In the genomic region with DNA sequence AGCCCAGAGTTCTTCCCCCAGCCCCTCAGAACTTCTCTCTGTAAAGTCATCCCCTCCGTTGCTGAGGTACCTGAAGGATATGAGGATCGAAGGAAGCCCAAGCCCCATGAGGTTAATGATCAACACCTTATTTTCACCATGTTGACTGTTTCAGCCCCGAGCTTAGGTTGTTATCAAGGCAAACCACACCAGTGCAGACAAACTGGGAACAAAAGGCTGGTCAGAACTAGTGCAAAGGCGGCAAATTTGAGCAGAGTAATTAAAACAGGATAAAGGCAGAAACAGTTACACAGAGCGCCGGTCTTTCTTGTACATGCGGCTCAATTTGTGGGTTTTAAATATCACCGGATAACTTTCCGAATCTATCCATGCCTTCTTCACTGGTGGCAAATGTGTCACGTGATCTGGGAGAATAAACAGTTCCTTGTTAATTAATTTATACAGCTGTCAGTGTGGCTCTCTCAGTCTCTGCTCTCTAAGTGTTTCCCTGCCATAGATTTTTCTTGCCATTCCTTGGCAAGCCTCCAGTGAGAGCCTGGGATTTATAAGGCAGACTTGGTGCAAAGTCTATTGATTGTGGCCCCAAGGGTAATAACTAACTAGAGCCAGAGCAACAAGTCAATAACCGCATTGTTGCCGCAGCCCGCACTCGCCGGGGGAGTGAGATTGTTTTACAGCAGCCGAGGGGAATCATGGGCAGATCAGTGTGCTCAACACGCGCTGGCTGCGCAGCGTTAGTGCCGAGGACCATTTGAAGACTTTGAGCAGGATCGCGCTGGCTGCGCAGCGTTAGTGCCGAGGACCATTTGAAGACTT, we compare ENCODE assay signal across 8 mouse cellular contexts.
DNase-seq lines count a peak whose midpoint lies in the region; ATAC-seq and TF ChIP-seq lines count a peak whose summit lies in the region.

No protein-coding gene starts in this region.

- H3K4me2 ChIP-seq in lung, embryonic 14.5 days = peak overlapping the region; percentile 47
- H3K4me2 ChIP-seq in kidney, embryonic 15.5 days = peak overlapping the region; percentile 48
- no peak overlapping the region for H3K4me2 ChIP-seq in midbrain, embryonic 12.5 days (replicated peaks)

- ATAC-seq in lung, embryonic 14.5 days (ENCODE audit: insufficient read depth) = peak; percentile 72
- ATAC-seq in kidney, embryonic 15.5 days (replicated peaks; ENCODE audit: low FRiP score) = peak; percentile 61
- peak; percentile 59 for ATAC-seq in midbrain, embryonic 12.5 days (ENCODE audit: low FRiP score, low read depth)

- no peak overlapping the region for H3K4me3 ChIP-seq in lung, embryonic 14.5 days (ENCODE audit: low read depth, low read length)
- H3K4me3 ChIP-seq in lung, adult 2 months (replicated peaks; ENCODE audit: extremely low read depth, low read depth, low read length) = no peak overlapping the region
- H3K4me3 ChIP-seq in forebrain, embryonic 10.5 days = no peak overlapping the region
- peak overlapping the region; percentile 17; the same call in 1 of the 2 replicates for H3K4me3 ChIP-seq in kidney, embryonic 15.5 days (replicated peaks)
- H3K4me3 ChIP-seq in midbrain, embryonic 12.5 days = no peak overlapping the region

- TF ChIP-seq POLR2A in lung, adult 2 months (IDR thresholded peaks at IDR 0.05; ENCODE audit: borderline replicate concordance, extremely low read depth, low read depth, low read length) = no peak

- intact Hi-C loops in gastrocnemius, postnatal 14 days (cut with DNase I; ENCODE audit: low total_unique reads) = no loop called here

- H3K27me3 ChIP-seq in lung, embryonic 14.5 days (ENCODE audit: insufficient read depth, low read length) = no peaks in the 10 kb centered on the region
- peaks cover 57% of the 10 kb centered on the region for H3K27me3 ChIP-seq in forebrain, embryonic 10.5 days (ENCODE audit: poor library complexity, severe bottlenecking)
- H3K27me3 ChIP-seq in kidney, embryonic 15.5 days = peaks cover 8% of the 10 kb centered on the region; the same call in 1 of the 2 replicates
- peaks cover 31% of the 10 kb centered on the region for H3K27me3 ChIP-seq in midbrain, embryonic 12.5 days

- DNase-seq in lung, embryonic 14.5 days = peak; percentile 79
- no peak for DNase-seq in lung, adult 2 months
- no peak for DNase-seq in forebrain, embryonic 10.5 days (ENCODE audit: extremely low spot score, low spot score)
- no peak for DNase-seq in thymus, adult 18-20 months
- no peak for DNase-seq in thymus, postnatal 14 days
- DNase-seq in gastrocnemius, postnatal 14 days = no peak

- no peaks in the 10 kb centered on the region for H3K9me3 ChIP-seq in lung, embryonic 14.5 days (ENCODE audit: low read depth, low read length)
- H3K9me3 ChIP-seq in forebrain, embryonic 10.5 days = no peaks in the 10 kb centered on the region; the same call in 1 of the 2 replicates
- H3K9me3 ChIP-seq in kidney, embryonic 15.5 days (replicated peaks) = no peaks in the 10 kb centered on the region
- no peaks in the 10 kb centered on the region for H3K9me3 ChIP-seq in midbrain, embryonic 12.5 days

- TF ChIP-seq CTCF in lung, embryonic 14.5 days (IDR thresholded peaks at IDR 0.05; ENCODE audit: low read depth) = no peak
- no peak for TF ChIP-seq CTCF in lung, adult 2 months (IDR thresholded peaks at IDR 0.05; ENCODE audit: insufficient read depth, low read length)

- 31% methylated on average over 26 of the region's 26 CpGs for WGBS in lung, embryonic 14.5 days
- WGBS in lung, adult 2 months = 63% methylated on average over 26 of the region's 26 CpGs
- 67% methylated on average over 26 of the region's 26 CpGs for WGBS in forebrain, embryonic 10.5 days
- 18% methylated on average over 26 of the region's 26 CpGs for WGBS in kidney, embryonic 15.5 days
- 65% methylated on average over 26 of the region's 26 CpGs for WGBS in midbrain, embryonic 12.5 days

- peaks cover 40% of the 10 kb centered on the region for H3K4me1 ChIP-seq in lung, embryonic 14.5 days (ENCODE audit: insufficient read depth)
- no peaks in the 10 kb centered on the region for H3K4me1 ChIP-seq in lung, adult 2 months (ENCODE audit: control insufficient read depth, insufficient read depth, low read length)
- H3K4me1 ChIP-seq in forebrain, embryonic 10.5 days = peaks cover 63% of the 10 kb centered on the region
- peaks cover 48% of the 10 kb centered on the region for H3K4me1 ChIP-seq in kidney, embryonic 15.5 days
- H3K4me1 ChIP-seq in midbrain, embryonic 12.5 days = peaks cover 33% of the 10 kb centered on the region

- H3K9ac ChIP-seq in lung, embryonic 14.5 days = no peak overlapping the region
- H3K9ac ChIP-seq in kidney, embryonic 15.5 days = 0 out of 2 replicates have a peak overlapping the region, but pooled peaks have one; percentile 15
- H3K9ac ChIP-seq in midbrain, embryonic 12.5 days (replicated peaks) = no peak overlapping the region

- H3K36me3 ChIP-seq in lung, embryonic 14.5 days (ENCODE audit: insufficient read depth) = no peaks in the 10 kb centered on the region
- no peaks in the 10 kb centered on the region for H3K36me3 ChIP-seq in forebrain, embryonic 10.5 days (replicated peaks)
- H3K36me3 ChIP-seq in kidney, embryonic 15.5 days = no peaks in the 10 kb centered on the region
- H3K36me3 ChIP-seq in midbrain, embryonic 12.5 days = no peaks in the 10 kb centered on the region

- H3K27ac ChIP-seq in lung, embryonic 14.5 days (ENCODE audit: low read depth) = peak overlapping the region; percentile 58; the same call in 1 of the 2 replicates
- H3K27ac ChIP-seq in forebrain, embryonic 10.5 days = peak overlapping the region; percentile 22
- peak overlapping the region; percentile 66 for H3K27ac ChIP-seq in kidney, embryonic 15.5 days
- H3K27ac ChIP-seq in midbrain, embryonic 12.5 days (replicated peaks) = no peak overlapping the region
